Mouse (Mus musculus) stomach, postnatal 0 days (tissue): ENCODE measurements around the gene Egln1.

Experiments
- CTCF ChIP-seq: IDR thresholded peaks from 2 replicates; pipeline ENCODE4 v1.5.1; 2016; ENCODE audit warnings: antibody characterized with exemption, low read depth, mild to moderate bottlenecking, moderate library complexity
- EP300 ChIP-seq: optimal IDR thresholded peaks from 2 replicates; pipeline ENCODE3; 2016; ENCODE audit warnings: antibody characterized with exemption

GRCm38 (mm10) chr8:124878946-124879526, 70.1 kb downstream of the Egln1 start:
- no peak for TF ChIP-seq CTCF
- no peak for TF ChIP-seq EP300
